ENCODE assay signal across 8 mouse cellular contexts in genomic region chr11:69110319-69111046, GRCm38 (mm10). TPM values are rescaled to one million over a fixed set of nuclear protein-coding genes. Genes with fewer than 3 reads are reported as not detected.
A peak's percentile ranks its signal among the peaks of the same experiment; 100 is the strongest.
DNase-seq lines count a peak whose midpoint lies in the region; ATAC-seq and TF ChIP-seq lines count a peak whose summit lies in the region.

No protein-coding gene starts in this region.

- WGBS in forebrain, embryonic 12.5 days: under 1% methylated on average over 30 of the region's 30 CpGs
- under 1% methylated on average over 30 of the region's 30 CpGs for WGBS in lung, embryonic 14.5 days

- peaks cover 0 to 20% of the 10 kb centered on the region in 2 experiments; a peak in 2 of 4 replicates for H3K4me1 ChIP-seq in CH12.LX (ENCODE audit: control insufficient read depth in 1 of 2, insufficient read depth in 2 of 2)
- peaks cover 7% of the 10 kb centered on the region for H3K4me1 ChIP-seq in forebrain, embryonic 12.5 days
- H3K4me1 ChIP-seq in lung, embryonic 14.5 days (ENCODE audit: insufficient read depth): no peaks in the 10 kb centered on the region; the same call in 1 of the 2 replicates

- H3K4me3 ChIP-seq in CH12.LX (replicated peaks in 1 of 3; ENCODE audit: low read depth in 2 of 3, low read length in 2 of 3, poor library complexity in 1 of 3): peak overlapping the region in 2 of 3 experiments; percentile 34 to 35
- peak overlapping the region; percentile 42 for H3K4me3 ChIP-seq in forebrain, embryonic 12.5 days (replicated peaks)
- peak overlapping the region; percentile 51 for H3K4me3 ChIP-seq in lung, embryonic 14.5 days (ENCODE audit: low read depth, low read length)

- H3K9ac ChIP-seq in CH12.LX (ENCODE audit: insufficient read depth, low read depth): peak overlapping the region; percentile 36; the same call in 1 of the 2 replicates
- peak overlapping the region; percentile 36 for H3K9ac ChIP-seq in forebrain, embryonic 12.5 days
- H3K9ac ChIP-seq in lung, embryonic 14.5 days: peak overlapping the region; percentile 57

- peak; percentile 72 for ATAC-seq in forebrain, embryonic 12.5 days (ENCODE audit: low FRiP score)
- peak; percentile 79 for ATAC-seq in lung, embryonic 14.5 days (ENCODE audit: insufficient read depth)
- peak; percentile 24 for ATAC-seq in neutrophil, adult 5-6 weeks (ENCODE audit: extremely low read depth, insufficient number of reproducible peaks, low FRiP score, poor library complexity, severe bottlenecking)

- H3K36me3 ChIP-seq in CH12.LX (replicated peaks in 1 of 2; ENCODE audit: control insufficient read depth in 1 of 2, insufficient read depth in 1 of 2, low read length in 1 of 2): peaks cover 40 to 45% of the 10 kb centered on the region in 2 experiments
- H3K36me3 ChIP-seq in forebrain, embryonic 12.5 days (replicated peaks): peaks cover 40% of the 10 kb centered on the region
- peaks cover 43% of the 10 kb centered on the region for H3K36me3 ChIP-seq in lung, embryonic 14.5 days (ENCODE audit: insufficient read depth)

- dilution Hi-C loops in CH12.LX (cut with MboI; ENCODE audit: extremely low pct_ligation_motif_present, extremely low pct_unique_long_range_greater_than_20kb, low sequenced_read_pairs): no loop called here

- no peaks in the 10 kb centered on the region for H3K9me3 ChIP-seq in CH12.LX (replicated peaks; ENCODE audit: low read length)
- no peaks in the 10 kb centered on the region for H3K9me3 ChIP-seq in forebrain, embryonic 12.5 days
- no peaks in the 10 kb centered on the region for H3K9me3 ChIP-seq in lung, embryonic 14.5 days (ENCODE audit: low read depth, low read length)

- TF ChIP-seq POLR2A in CH12.LX (IDR thresholded peaks at IDR 0.05; ENCODE audit: low read depth, low read length): peak; percentile 92

- DNase-seq in CH12.LX (ENCODE audit: extremely low read depth): peak; percentile 93
- DNase-seq in c-Kit-positive CD71-negative TER-119-negative erythroid progenitor cells, embryonic 14.5 days (ENCODE audit: low read depth): peak; percentile 85
- DNase-seq in heart, postnatal 10 days: peak; percentile 96 to 98
- peak; percentile 98 to 99 for DNase-seq in kidney, postnatal 4 days
- peak; percentile 98 for DNase-seq in lung, embryonic 14.5 days
- peak; percentile 65 to 74 for DNase-seq in thymus, adult 18-20 months

- intact Hi-C loops in heart, postnatal 10 days (cut with DNase I): no loop called here

- TF ChIP-seq RAD21 in CH12.LX (IDR thresholded peaks at IDR 0.05; ENCODE audit: low read depth, low read length): no peak; the same call in 1 of the 2 replicates

- TF ChIP-seq EP300 in CH12.LX (IDR thresholded peaks at IDR 0.05; ENCODE audit: low read length): no peak

- H3K27me3 ChIP-seq in CH12.LX (replicated peaks): peaks cover 47% of the 10 kb centered on the region
- peaks cover 22% of the 10 kb centered on the region for H3K27me3 ChIP-seq in forebrain, embryonic 12.5 days
- H3K27me3 ChIP-seq in lung, embryonic 14.5 days (ENCODE audit: insufficient read depth, low read length): no peaks in the 10 kb centered on the region; the same call in 1 of the 2 replicates

- H3K79me2 ChIP-seq in CH12.LX (replicated peaks; ENCODE audit: control insufficient read depth, extremely low read depth, insufficient read depth, poor library complexity, severe bottlenecking): no peaks in the 10 kb centered on the region

- no peak for TF ChIP-seq CTCF in CH12.LX (conservative IDR thresholded peaks at IDR 0.05 in 1 of 2, IDR thresholded peaks at IDR 0.05 in 1 of 2; ENCODE audit: low read depth in 2 of 2, low read length in 2 of 2)
- TF ChIP-seq CTCF in lung, embryonic 14.5 days (IDR thresholded peaks at IDR 0.05; ENCODE audit: low read depth): no peak

- in situ Hi-C loops in CH12.LX (cut with MboI; ENCODE audit: low pct_ligation_motif_present, low pct_unique_long_range_greater_than_20kb, low sequenced_read_pairs): no loop called here

- H3K4me2 ChIP-seq in CH12.LX (ENCODE audit: insufficient read depth, low read depth, poor library complexity, severe bottlenecking): peak overlapping the region; percentile 60
- H3K4me2 ChIP-seq in forebrain, embryonic 12.5 days: peak overlapping the region; percentile 52
- H3K4me2 ChIP-seq in lung, embryonic 14.5 days: peak overlapping the region; percentile 62

- H3K27ac ChIP-seq in CH12.LX (ENCODE audit: insufficient read depth, low read depth): no peak overlapping the region
- H3K27ac ChIP-seq in forebrain, embryonic 12.5 days: peak overlapping the region; percentile 31; the same call in 1 of the 2 replicates
- peak overlapping the region; percentile 38; the same call in 1 of the 2 replicates for H3K27ac ChIP-seq in lung, embryonic 14.5 days (ENCODE audit: low read depth)

TF ChIP-seq in CH12.LX, 34 proteins besides CTCF, POLR2A, EP300 and RAD21 (continues in another document):
- no peak for TF ChIP-seq PAX5 (IDR thresholded peaks at IDR 0.05; ENCODE audit: low read length)
- peak; percentile 75; the same call in 1 of the 2 replicates for TF ChIP-seq IRF4 (IDR thresholded peaks at IDR 0.05; ENCODE audit: low read depth, low read length)
- peak; percentile 72; the same call in 1 of the 2 replicates for TF ChIP-seq JUND (conservative IDR thresholded peaks at IDR 0.05; ENCODE audit: low read depth, low read length)
- peak; percentile 51; the same call in 1 of the 2 replicates for TF ChIP-seq TCF12 (IDR thresholded peaks at IDR 0.05; ENCODE audit: low read depth, low read length)
- TF ChIP-seq USF1 (IDR thresholded peaks at IDR 0.05; ENCODE audit: low read depth, low read length): no peak
- TF ChIP-seq USF2 (conservative IDR thresholded peaks at IDR 0.05; ENCODE audit: low read depth, low read length): no peak
- TF ChIP-seq POLR2AphosphoS2 (IDR thresholded peaks at IDR 0.05; ENCODE audit: low read depth, low read length): peak; percentile 98
- peak; percentile 43; the same call in 1 of the 2 replicates for TF ChIP-seq ETS1 (conservative IDR thresholded peaks at IDR 0.05; ENCODE audit: low read depth, low read length)
- TF ChIP-seq CHD2 (IDR thresholded peaks at IDR 0.05; ENCODE audit: low read length): no peak; the same call in 1 of the 2 replicates
- TF ChIP-seq JUN (IDR thresholded peaks at IDR 0.05; ENCODE audit: insufficient read depth, low read depth, low read length): peak; percentile 47
- TF ChIP-seq CHD1 (IDR thresholded peaks at IDR 0.05; ENCODE audit: low read depth, low read length): no peak
- peak; percentile 93 for TF ChIP-seq ELF1 (IDR thresholded peaks at IDR 0.05; ENCODE audit: low read depth, low read length)
- TF ChIP-seq ZMIZ1 (IDR thresholded peaks at IDR 0.05; ENCODE audit: low read depth, low read length): peak; percentile 81
- no peak for TF ChIP-seq UBTF (IDR thresholded peaks at IDR 0.05; ENCODE audit: low read depth, low read length)
- TF ChIP-seq MYC (IDR thresholded peaks at IDR 0.05; ENCODE audit: low read depth, low read length): peak; percentile 79; the same call in 1 of the 2 replicates
- TF ChIP-seq MXI1 (IDR thresholded peaks at IDR 0.05; ENCODE audit: low read depth, low read length): peak; percentile 60; the same call in 1 of the 2 replicates
- TF ChIP-seq ZC3H11A (IDR thresholded peaks at IDR 0.05; ENCODE audit: low read depth, low read length): no peak
- peak; percentile 99 for TF ChIP-seq TBP (conservative IDR thresholded peaks at IDR 0.05; ENCODE audit: low read depth, low read length)

RNA-seq across cellular contexts. Expression of gene Hes7, which starts 9.7 kb away (rescaled TPM):
- 0.04 TPM in 1 of 2 replicates, not detected in the other for total RNA-seq in CH12.LX (2012; rRNA removed)
- total RNA-seq in CH12.LX (2014; rRNA removed): not detected in 2 replicates
- not detected in 2 replicates for polyA plus RNA-seq in CH12.LX (2012; ENCODE audit: insufficient read length, low read depth)
- 0.31 and 0.43 TPM in 2 replicates for polyA plus RNA-seq in forebrain, embryonic 12.5 days (2016; fragmentation: Nextera tagmentation; extraction: Ambion mirVana)
- under 1 TPM; 0.17 to 0.34 TPM for total RNA-seq in heart, postnatal 10 days (2021)
- 0.57 and 0.68 TPM in 2 replicates for polyA plus RNA-seq in lung, embryonic 14.5 days (2014; fragmentation: Nextera tagmentation; extraction: Ambion mirVana)
- total RNA-seq in neutrophil, adult 5-6 weeks (2017): 0.23 TPM in 1 of 2 replicates, not detected in the other

RNA-seq across cellular contexts. Expression of gene 9130213A22Rik, which starts 11.9 kb away (rescaled TPM):
- total RNA-seq in CH12.LX (2012; rRNA removed) (not detected in 2 replicates), CH12.LX (2014; rRNA removed) (not detected in 2 replicates)
- not detected in 2 replicates for polyA plus RNA-seq in CH12.LX (2012; ENCODE audit: insufficient read length, low read depth)
- polyA plus RNA-seq in forebrain, embryonic 12.5 days (2016; fragmentation: Nextera tagmentation; extraction: Ambion mirVana): 0.11 TPM in 1 of 2 replicates, not detected in the other
- under 1 TPM; 0.42 to 0.60 TPM for total RNA-seq in heart, postnatal 10 days (2021)
- 0.19 and 0.41 TPM in 2 replicates for polyA plus RNA-seq in lung, embryonic 14.5 days (2014; fragmentation: Nextera tagmentation; extraction: Ambion mirVana)
- 0.23 and 0.74 TPM in 2 replicates for total RNA-seq in neutrophil, adult 5-6 weeks (2017)

RNA-seq across cellular contexts. Expression of gene Aloxe3, which starts 15.2 kb away (rescaled TPM):
- total RNA-seq in CH12.LX (2012; rRNA removed) (0.13 TPM in 1 of 2 replicates, not detected in the other), CH12.LX (2014; rRNA removed) (not detected in 2 replicates)
- 0.19 and 0.23 TPM in 2 replicates for polyA plus RNA-seq in CH12.LX (2012; ENCODE audit: insufficient read length, low read depth)
- polyA plus RNA-seq in forebrain, embryonic 12.5 days (2016; fragmentation: Nextera tagmentation; extraction: Ambion mirVana): 0.19 and 0.55 TPM in 2 replicates
- total RNA-seq in heart, postnatal 10 days (2021): not detected
- polyA plus RNA-seq in lung, embryonic 14.5 days (2014; fragmentation: Nextera tagmentation; extraction: Ambion mirVana): 0.09 and 0.17 TPM in 2 replicates
- 0.25 TPM in 1 of 2 replicates, not detected in the other for total RNA-seq in neutrophil, adult 5-6 weeks (2017)

RNA-seq across cellular contexts. Expression of gene Per1, which starts 15.5 kb away (rescaled TPM):
- 11.5 and 11.8 TPM in 2 replicates for total RNA-seq in CH12.LX (2012; rRNA removed)
- total RNA-seq in CH12.LX (2014; rRNA removed): 2.8 and 3.2 TPM in 2 replicates
- 37.9 and 38.3 TPM in 2 replicates for polyA plus RNA-seq in CH12.LX (2012; ENCODE audit: insufficient read length, low read depth)
- 7.8 and 12.3 TPM in 2 replicates for polyA plus RNA-seq in forebrain, embryonic 12.5 days (2016; fragmentation: Nextera tagmentation; extraction: Ambion mirVana)
- 100 to 1,000 TPM in 1 of 2 experiments, 10 to 100 TPM in 1; 61.4 to 101 TPM for total RNA-seq in heart, postnatal 10 days (2021)
- 15.4 and 23.7 TPM in 2 replicates for polyA plus RNA-seq in lung, embryonic 14.5 days (2014; fragmentation: Nextera tagmentation; extraction: Ambion mirVana)
- 28.9 and 36.1 TPM in 2 replicates for total RNA-seq in neutrophil, adult 5-6 weeks (2017)

RNA-seq across cellular contexts. Expression of gene Vamp2, which starts 22.2 kb away (rescaled TPM):
- total RNA-seq in CH12.LX (2012; rRNA removed) (8.0 and 8.2 TPM in 2 replicates), CH12.LX (2014; rRNA removed) (1.3 and 1.4 TPM in 2 replicates)
- polyA plus RNA-seq in CH12.LX (2012; ENCODE audit: insufficient read length, low read depth): 26.0 and 26.7 TPM in 2 replicates
- polyA plus RNA-seq in forebrain, embryonic 12.5 days (2016; fragmentation: Nextera tagmentation; extraction: Ambion mirVana): 103 and 121 TPM in 2 replicates
- total RNA-seq in heart, postnatal 10 days (2021): 10 to 100 TPM; 71.1 to 85.8 TPM
- 64.0 and 64.2 TPM in 2 replicates for polyA plus RNA-seq in lung, embryonic 14.5 days (2014; fragmentation: Nextera tagmentation; extraction: Ambion mirVana)
- total RNA-seq in neutrophil, adult 5-6 weeks (2017): 108 and 111 TPM in 2 replicates

Comparison
In these comparisons a context has a peak if more than half of its experiments do, and no peak if none do; other contexts are left out.
1. ATAC-seq: peak in every context shown above with its lines; median percentile 79 in lung, embryonic 14.5 days; 72 in forebrain, embryonic 12.5 days; 24 in neutrophil, adult 5-6 weeks.